Mouse (Mus musculus) megakaryocyte, embryonic 14.5 days (primary cell): ENCODE measurements around the gene Tigd4.

Source experiments
- FLI1 ChIP-seq: IDR thresholded peaks from 2 replicates; pipeline ENCODE4 v1.6.1; 2012; ENCODE audit warnings: low read length, inconsistent platforms, mixed read lengths
- GATA1 ChIP-seq: IDR thresholded peaks from 3 replicates; pipeline ENCODE4 v1.6.1; 2012; ENCODE audit warnings: mixed read lengths, low read length, inconsistent platforms, borderline replicate concordance

GRCm38 (mm10) chr3:84597996-84598734 is 4.8 kb downstream of the Tigd4 start:
- TF ChIP-seq GATA1 (no peak), FLI1 (no peak)
